Mouse (Mus musculus): ENCODE results near the gene Cerk.
"Not testable (repeated sequence)": the region's sequence is repeated elsewhere in the genome, so short reads cannot be mapped to it uniquely, and the experiment has no call there.

Cerk gene

DNA sequence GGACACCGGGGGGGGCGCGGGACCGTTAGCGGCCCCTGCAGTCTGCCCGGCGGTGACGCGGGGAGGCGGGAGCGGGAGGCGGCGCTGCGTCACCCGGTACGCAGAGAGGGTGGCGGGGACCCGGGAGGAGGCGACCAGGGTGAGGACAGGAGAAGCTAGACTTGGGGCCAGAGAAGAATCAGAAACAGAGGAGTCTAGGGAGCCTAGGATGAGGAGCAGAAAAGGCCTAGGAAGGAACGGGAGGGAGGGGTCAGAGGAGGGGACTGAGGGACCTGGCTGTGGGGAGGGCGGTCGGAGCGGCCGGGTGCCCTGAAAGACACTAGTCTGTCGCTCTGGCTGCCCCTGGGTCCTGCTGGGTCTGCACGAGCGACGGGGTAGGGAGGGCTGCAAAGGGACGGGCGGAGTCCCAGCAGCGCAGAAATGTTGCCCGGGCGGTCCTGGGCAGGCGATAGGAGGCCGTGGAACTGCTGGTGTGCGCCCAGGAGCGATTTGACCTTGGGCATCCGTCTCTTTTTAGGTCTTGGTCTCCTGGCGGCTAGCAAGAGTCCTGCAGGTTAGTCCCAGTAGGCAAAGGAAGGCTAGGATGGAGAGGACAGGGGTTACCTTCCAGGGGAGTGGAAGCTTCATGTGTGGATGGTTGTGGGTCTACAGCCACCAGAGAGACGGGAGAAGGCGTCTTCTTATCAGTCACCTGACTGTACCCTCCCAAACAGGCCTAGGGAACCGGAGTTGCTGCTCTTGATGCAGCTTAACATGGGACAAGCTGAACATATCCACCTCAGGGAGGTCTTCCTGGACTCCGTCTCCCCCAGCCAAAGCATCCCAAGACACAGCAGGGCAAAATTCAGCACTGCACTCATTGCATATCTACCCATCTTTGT is at the start of gene Cerk:
TSS of gene Cerk (minus strand) at position 453 of the 881 bp plus-strand sequence.
- DNase-seq: peak; percentile 88

DNA sequence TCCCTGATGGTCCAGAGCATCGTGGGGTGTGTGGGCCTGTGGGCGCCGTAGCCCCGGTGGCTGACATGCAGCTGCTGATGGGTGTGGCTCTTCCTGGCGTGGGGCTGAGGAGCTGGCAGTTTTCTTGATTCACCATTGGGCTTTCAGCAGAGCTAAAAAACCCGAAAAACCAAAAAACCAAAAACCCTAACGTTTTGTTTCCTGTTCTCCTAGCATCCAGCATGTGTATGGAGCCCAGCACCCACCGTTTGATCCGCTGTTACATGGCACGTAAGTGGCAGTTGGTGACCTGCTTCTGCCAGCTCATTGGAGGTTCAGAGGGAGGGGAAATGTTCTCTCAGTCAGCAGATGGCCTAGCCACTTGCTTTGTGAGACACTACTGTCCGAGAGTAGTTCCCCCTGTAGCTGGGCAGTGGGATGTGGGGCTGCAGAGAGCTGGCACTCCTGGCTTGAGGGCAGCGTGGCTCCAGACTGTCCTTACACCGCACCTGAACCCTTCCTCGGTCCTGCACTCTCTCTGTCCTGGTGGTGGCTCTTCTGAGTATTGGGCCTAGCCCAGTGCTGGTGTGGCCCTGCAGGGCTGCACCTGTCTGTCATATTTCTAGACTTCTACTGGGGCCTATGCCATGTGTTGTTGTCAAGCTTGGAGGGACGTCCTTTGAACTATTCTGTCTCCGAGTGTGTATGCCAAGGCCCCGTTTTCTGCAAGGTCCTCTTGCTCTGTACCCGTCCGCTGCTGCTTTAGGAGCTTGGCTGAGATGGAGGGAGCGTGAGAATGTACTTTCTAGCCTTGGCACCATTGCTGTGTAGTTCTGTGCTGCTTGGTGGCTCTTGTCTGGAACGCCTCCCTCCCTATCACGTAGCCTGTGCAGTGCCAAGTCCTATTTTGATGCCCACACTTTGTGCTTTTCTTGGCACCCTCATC is 48.8 kb upstream of the Cerk start:
- peak; percentile 60 for DNase-seq

DNA sequence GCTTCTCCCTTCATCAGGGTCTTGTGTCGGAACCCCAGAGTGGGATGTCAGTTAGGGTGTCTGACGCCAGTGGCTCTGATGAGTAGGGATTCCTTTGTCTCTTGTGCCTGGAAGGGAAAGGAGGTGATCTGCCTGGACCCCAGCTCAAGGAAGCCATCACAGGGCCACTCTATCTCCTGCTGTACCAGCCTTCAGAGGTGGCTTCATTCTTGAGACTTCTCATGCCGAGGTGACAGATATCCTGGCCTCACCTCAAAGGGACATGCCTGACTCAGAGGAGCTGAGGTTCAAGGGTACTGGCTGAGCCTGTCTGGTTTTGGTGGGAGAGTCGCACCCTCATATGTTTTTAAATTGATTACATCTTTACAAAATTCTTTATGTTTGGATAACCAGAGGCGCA is 48.1 kb upstream of the Cerk start:
- DNase-seq: peak; percentile 20

DNA sequence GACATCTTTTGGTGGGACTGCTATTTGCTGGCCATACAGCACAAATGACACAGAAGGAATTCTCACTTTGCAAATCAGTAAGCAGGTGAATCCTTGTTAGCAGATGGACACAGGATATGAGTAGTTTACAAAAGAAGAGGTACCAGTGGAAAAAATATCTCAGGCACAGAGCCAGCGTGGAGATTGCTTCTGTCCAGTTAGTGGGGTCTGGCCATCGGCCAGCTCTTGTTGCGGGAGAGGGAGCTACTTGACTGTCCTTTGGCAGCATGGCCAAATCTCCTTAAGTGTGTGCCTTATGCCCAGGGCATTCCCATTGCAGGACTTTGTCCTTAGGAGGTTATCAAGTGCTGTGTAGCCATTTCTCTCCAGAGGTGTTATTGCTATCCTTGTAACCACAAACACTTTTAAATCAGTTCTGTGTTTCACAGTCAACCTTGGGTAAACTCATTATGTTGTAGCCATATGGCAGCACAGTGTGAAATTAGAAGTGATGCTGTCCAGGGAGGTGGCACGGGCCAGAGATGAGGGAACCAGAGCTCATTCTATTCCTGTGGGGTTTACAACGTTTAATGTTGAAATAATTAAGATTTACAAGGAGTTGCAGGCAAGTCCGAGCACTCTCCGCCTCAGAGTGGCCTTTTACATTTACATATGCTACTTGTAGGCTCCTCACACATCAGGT is 46.0 kb upstream of the Cerk start:
- no peak for DNase-seq

DNA sequence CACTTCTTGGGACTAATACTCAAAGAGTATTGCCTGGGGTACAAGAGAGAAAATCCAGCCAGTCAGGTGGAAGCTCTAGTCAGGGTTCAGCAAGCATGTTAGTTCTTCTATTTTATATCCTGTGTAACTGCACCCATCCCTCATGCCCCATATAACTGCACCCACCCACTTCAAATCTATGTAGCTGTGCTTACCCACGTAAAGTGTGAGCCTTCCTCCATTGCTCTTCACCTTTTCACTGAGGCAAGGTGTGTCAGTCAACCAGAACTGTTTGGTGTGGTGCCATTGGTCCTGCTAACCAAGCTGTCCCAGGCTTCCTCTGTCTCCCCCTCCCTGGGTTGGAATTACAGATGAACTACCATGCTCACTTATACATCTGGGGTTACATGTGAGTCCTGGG is 45.2 kb upstream of the Cerk start:
- DNase-seq: no peak

DNA sequence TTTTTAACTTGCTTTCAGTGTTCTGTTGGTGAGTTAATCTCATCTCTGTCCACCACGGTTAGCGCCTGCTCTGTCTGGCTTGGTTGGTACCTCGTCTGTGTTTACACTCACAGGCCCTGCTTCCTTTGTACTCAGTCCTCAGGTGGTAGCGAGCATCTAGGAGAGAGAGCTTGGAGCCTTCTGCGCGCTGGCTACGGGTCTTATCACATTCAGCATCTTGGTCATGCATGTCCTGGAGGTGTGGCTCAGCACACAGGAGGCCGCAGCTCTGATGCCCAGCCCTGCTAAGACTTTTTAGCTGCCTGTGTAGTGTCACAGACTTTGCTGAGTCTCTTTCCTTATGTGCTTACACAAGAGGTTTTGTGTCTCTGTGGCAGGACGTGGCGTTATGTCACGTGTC is 43.7 kb upstream of the Cerk start:
- DNase-seq: no peak

DNA sequence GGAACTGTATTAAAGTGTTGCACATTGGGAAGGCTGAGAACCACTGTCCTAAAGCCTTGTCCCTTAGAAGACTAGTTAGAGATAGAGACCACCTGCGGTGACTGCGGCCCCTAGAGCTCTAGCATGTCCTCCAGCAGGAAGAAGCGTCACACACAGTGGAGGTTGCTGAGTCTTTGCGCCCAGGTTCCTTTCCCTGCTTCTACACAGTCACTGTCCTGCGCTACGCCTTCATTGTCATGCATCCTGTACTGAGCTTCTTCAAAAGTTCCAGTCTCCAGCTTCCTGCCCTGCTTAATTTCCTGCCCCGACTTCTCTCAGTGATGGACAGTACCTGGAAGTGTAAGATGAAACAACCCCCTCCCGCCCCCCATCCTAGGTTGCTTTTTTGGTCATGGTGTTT is 43.1 kb upstream of the Cerk start:
- no peak for DNase-seq

DNA sequence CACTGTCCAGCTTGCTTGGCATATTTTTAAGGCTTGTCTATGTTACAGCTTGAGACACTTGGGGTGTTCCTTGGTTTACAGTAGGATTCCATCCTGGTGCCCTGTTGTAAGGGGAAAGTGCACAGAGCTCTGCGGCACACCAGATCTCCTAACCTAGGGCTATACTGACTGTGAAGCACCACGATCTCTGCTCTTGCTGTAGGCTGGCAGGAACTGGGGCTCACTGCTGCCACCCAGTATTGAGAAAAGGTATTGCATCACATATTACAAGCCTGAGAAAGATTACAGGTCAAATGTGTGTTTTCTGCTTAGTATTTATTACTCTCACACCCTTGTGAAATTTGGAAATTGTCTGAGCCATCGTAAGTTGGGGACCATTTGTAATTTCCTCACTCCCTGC is 42.2 kb upstream of the Cerk start:
- DNase-seq: peak; percentile 71

DNA sequence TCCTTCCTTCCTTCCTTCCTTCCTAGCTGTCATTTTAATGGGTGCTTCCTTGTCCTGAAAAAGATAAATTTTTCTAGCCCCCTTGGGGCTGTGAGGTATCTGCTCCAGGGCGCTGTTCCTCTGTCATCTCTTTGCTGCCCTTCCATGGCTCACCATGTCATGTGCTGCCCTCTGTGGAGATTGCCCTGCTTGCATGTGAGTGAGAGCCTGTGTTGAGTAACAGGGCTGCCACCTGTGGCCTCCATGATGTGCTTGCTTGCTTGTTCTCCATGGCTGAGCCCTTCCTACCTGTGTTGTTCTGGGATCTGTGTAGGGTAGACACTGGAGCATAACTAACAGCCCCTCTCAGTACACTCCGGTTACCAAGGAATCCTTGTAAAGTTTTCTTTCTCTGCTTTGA is 41.0 kb upstream of the Cerk start:
- DNase-seq: no peak

DNA sequence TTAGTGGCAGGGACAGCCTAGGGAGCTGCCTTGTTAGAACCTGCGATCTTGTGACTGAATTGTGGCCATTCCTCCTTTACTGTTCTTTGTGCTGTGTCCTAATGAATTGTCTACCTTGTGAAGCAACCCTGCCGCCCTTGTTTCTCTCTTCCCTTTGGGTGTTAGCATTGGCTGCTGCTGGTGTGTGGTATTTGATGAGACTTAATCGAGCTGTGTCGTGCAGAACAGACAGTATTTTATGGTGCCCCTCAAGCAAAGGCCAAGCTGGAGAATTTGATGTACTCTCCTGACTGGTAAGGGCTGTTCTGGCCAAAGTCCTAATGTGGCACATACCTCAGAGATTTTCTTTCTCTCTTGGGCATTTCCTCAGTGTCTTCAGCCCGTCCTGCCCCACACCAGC is 40.3 kb upstream of the Cerk start:
- no peak for DNase-seq

DNA sequence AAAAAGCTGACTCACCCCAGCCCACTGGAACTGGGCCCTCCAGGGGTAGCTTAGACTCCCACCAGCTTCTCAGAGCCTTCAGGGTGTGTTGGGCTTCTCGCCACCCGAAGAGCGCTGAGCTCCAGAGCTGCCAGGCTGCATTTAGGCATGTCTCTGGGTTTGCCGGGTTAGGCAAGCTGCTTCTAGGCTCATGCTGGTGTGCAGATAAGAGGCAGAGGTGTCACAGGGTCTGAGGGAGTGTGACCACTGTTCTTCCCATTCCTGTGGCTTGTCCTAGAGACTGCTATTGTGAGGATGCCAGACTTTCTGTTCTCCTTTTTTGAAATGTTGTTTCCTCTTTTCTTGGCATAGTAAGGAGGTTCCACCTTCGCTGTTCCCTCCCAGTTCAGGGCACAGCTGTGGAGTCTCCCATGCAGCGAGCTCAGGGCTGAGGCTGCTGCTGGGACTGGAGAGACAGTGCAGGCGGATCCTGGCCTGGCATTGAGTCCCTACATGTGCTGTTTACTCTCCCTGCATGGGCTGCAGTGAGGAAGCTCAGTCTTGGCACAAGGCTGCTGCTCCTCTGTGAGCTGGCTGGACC is 39.1 kb upstream of the Cerk start:
- DNase-seq: no peak

DNA sequence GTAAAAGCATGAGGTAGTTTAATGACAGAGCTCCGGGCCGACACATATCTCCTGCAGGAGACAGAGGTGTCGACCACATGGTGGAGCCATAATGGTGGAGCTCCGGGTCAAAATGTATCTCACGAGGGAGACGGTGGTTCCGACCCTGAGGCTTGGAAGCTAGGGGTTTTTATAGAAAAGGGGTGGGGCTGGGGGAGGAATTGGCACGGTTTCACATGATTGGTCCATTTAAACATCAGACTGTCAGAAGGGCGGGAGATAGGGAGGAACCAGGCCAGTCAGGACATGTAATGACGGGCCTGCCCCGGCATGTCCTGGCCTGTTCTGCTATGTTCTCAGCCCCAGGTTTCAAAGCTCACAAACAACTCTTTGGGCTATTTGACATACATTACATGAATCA is 36.0 kb upstream of the Cerk start:
- not testable (repeated sequence) for DNase-seq

DNA sequence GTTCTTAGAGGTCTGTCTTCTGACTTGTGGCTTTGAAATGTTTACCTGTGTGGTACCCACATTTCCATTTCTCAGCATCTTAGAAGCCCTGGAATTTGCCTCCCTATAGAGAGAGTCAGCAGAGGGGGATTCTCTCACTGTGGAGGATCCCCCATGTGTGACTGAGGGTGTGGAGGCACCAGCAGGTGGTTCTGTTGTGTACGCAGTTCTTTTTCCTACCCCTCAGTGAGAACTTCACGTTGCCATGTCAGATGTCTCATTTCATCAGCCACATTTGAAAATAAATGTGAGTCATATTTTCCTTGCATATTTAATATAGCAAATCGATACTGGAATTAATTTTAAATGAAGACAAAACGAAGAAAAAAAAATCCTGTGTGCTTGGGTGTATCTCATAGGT is 35.4 kb upstream of the Cerk start:
- no peak for DNase-seq

DNA sequence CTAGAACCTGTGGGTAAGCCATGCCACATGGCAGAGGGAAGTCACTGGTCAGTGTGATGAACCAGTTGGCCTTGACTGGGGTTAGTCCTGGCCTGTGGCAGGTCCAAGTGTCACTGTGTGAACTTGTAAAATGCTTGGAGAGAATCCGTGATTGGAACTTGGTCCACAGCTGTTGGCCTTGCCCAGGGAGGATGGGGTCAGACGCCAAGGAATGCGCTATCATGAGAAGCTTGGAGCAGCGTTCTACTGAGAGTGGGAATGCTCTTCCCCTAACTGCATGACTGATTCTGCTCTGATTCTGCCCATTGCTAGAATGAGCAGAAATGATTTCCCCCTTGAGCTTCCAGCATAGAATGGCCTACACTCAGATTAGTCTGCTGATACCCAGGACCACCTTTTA is 34.8 kb upstream of the Cerk start:
- no peak for DNase-seq

DNA sequence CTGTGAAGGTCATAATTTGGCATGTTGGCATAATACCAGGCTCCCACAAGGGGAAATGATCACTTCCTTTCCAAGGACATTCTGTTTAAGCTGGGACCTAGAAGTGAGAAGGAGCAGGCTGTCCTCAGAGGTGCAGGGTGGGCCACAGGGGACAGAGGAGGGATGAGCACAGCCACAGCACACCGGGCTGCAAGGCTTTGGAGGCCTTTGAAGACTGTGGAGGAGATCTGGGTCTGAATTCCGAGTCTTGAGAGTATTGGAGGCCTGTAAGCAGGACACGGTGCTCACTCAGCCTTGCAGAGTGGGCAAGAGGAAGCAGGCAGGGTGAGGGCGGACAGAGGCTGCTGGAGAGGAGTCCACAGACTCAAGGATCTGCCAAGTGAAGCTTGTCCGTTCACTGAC is 34.3 kb upstream of the Cerk start:
- DNase-seq: no peak

DNA sequence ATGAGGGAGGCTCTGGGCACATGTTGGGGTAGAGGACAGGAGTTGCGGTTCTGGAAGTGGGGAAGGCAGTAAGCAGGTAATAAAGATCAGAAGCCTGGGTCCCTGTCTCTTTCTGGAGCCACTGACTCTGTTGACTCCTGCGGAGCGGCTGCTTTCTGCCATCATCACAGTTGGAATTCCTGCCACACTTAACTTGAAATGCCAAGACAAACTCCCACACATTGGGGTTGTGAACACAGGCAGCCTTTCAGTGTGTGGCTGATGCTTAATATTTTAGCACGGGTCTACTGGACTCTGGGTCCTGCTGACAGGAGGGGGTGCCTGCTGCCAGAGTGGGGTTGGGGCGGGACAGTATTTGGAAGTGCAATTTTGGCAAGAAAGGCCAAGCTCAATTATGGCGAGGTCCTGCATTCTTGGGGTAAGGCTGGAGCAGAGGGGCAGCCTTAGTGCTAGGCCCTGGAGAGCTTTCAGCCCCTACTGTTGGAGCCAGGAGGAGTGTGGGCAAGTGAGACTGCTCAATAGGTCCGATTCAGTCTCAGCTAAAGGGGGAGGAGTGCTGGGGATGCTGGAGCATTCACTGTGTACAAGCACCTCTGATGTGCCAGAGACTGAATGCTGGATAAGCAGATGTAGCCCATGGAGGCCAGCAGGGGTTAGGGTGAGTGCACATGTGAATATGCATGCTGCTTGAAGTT is 33.7 kb upstream of the Cerk start:
- DNase-seq: no peak

DNA sequence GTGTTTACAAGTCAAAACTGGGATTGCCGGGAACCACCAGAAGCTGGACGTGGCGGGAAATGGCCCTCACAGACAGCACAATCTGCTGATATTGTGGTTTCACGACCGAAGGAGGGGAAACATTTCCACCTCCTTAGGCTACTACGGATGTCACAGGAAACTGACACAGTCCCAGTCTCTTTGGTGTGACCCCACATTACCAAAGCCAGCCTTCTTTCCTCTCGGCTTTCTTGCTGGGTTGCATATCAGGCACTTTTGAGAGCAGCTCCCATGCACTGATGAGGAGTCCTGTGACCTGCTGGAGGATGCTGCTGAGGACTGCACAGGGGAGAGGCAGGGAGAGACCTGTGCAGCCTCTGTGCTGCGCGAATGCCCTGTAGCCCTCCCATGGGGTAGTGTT is 30.7 kb upstream of the Cerk start:
- not testable (repeated sequence) for DNase-seq

DNA sequence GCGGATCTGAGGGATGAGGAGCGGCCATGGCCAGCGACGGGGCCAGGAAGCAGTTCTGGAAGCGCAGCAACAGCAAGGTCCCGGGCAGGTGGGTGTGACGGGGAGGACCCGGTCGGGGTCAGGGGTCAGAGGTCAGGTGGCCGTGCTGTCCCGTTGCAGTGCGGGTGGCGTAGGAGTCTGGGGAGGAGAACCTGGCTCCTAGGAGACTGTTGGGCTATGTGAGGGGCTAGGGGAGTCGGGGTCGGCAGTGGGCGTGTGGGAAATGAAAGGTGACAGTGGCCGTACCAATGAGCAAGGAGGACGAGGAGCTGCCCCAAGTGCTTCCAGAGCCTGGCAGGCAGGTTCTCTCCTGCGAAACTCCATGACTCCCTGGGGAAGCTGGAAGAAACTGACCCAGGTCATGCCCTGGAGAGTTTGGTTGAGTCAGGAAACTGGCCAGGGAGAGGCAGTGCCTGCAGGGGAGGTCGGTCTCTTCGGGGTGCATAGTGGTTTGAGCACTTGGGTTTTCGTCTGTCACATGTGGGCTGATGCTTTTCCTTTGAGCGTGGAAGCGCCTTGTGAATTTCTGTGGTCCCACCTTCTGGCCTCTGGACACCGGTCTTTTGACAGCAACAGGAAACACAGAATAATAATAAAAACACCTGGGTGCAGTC is 28.7 kb upstream of the Cerk start:
- no peak for DNase-seq

DNA sequence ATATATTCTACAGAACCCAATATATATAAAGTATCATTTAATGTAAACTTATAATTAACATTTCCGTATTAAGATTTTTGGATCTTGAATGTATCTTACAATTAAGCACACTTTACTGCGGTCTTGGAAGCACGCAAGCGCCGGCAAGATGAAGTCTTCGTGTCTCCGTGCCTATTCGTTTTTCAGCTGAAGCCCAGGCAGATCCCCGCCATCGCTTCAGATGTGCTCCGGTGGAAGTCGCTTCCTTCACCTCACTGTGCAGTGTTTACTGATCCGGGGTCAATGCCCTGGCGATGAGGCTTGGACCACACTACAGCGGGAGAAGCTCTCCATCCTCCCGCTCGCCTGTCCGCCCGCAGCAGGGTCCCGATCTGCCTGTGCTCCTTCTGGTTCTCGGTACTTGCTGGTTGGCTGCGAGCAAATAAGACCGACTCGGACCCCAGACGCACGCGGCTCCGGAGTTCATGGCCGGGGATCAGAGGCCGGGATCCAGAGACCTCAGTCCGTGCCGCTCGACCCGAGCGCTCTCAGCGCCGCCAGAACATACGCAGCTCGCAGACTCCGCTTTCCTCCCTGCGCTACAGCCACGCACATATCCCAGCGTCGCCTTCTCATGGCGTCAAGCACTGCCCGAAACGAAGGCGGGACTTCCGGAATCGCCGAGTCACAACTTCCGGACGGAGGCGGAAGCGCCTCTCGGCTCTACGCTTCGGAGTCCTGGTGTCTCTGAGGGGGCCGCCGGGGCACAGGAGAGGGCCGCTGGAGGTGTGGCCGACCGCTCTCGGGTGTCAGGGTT is 28.0 kb upstream of the Cerk start, which contains the start of gene Tbc1d22a:
TSS of gene Tbc1d22a (plus strand) at position 707 of the 796 bp plus-strand sequence.
- DNase-seq: peak; percentile 94

DNA sequence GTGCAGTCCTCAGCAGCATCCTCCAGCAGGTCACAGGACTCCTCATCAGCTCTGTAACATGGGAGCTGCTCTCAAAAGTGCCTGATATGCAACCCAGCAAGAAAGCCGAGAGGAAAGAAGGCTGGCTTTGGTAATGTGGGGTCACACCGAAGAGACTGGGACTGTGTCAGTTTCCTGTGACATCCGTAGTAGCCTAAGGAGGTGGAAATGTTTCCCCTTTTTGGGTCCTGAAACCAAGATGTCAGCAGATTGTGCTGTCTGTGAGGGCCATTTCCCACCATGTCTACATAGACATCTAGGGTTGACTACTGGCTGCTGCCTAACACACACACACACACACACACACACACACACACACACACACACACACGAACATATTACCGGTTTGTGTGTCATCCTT is 26.3 kb upstream of the Cerk start:
- DNase-seq: not testable (repeated sequence)

DNA sequence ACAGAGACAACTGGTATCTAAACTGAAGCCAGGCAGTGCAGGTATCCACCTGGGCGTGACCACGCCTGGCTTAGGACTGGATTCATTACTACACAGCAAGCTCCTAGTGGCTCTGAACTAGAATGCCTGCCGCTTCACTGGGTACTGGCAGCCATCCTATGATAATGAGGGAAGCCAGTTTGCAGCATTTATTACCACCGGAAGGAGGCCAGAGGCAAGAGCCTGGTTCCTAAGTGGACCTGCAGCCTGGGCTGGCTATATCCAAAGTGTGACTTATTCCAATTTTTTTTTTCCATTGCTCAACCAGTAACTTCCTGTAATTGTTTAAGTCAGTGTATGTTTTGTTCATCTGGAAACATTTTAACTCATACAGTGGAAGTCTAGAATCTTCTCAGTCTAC is 20.4 kb upstream of the Cerk start:
- no peak for DNase-seq
